Mouse (Mus musculus) spleen, adult 2 months (tissue): ENCODE measurements at regions not wholly inside any gene's neighbourhood (a gene's known extent, or its start where the extent isn't known, plus 50 kb on each side); places are given as distances from the start of the nearest gene placed in this dataset.

Experiments
- CTCF ChIP-seq: fragments of 200-500 bp; IDR thresholded peaks from 2 replicates; pipeline ENCODE4 v1.5.1; 2011; ENCODE audit warnings: mild to moderate bottlenecking, inconsistent platforms; ENCODE audit not compliant: insufficient read depth, insufficient read length, insufficient replicate concordance; ENCODE audit errors: extremely low read depth
- POLR2A ChIP-seq: fragments of 200-500 bp; IDR thresholded peaks from 2 replicates; pipeline ENCODE4 v1.6.1; 2011; ENCODE audit warnings: low read depth, low read length, inconsistent platforms

DNA sequence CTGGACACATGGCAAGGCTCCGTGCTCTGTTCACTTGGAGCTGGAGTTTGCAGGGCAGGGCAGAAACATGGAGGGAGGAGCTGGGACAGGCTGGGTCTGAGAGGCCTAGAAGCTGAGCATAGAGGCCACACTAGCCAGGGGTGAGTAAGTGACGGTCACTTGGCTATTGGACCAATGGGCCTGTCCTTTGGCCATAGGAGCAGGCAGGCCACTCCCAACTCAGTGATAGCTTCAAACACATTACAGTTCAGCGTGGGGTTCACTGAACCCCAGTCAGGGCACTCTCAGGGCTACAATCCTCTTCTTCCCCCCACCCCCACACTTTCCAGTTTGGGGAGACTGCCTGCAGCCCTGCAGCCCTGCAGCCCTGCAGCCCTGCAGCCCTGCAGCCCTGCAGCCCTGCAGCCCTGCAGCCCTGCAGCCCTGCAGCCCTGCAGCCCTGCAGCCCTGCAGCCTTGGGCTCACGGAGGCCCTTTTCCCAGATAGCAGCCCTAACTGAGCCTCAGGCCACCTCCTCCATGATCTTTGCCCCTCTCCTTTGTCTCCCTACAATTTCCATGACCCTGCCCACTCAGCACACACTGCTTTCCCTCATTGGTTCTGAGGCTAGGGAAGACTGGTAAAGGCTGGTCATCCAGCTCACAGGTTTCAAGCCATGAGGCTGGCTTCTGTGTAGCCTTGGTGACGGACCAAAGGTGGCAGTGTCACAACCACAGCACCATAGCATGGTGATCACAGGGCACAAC lies 285.3 kb downstream of the Cdh26 start:
- no peak for TF ChIP-seq POLR2A
- TF ChIP-seq CTCF = no peak
